Mouse (Mus musculus) spleen, postnatal 4 days (tissue): Measurements from ENCODE around the gene Myo9a.
A peak's percentile ranks its signal among the peaks of the same experiment; 100 is the strongest.
"Not testable (repeated sequence)": the region's sequence is repeated elsewhere in the genome, so short reads cannot be mapped to it uniquely, and the experiment has no call there.

Experiments used
- DNase-seq, 2 experiments: peaks; one replicate each; pipeline ENCODE4 v3.0.0; 2022; ENCODE audit warnings: low spot score in 2 of 2

Myo9a gene

DNA sequence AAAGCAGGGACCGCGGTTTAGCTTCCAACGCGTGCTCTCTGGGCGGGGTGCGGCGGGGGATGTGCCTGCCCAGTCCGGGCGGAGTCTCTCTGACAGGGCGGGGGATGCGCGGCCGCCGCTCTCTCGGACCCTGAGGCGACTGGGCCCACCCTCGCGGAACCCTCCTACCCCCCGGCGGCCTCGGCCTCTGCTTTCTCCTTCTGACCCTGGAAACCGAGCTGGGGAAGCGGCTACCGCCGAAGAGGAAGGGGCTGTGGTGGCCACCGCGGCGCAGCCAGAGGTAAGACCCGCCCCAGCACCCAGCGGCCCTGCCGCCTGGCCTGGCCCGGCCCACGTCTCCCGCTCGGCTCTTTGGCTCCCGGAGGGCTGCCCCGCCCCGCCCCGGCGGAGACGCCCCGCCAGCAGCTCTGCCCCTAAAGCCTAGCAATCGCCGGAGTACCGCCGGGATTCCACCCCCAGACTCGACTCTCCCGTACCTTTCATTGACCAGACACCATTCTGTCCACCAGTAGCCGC, 428 bp downstream of the Myo9a start:
- DNase-seq: peak; percentile 87 to 93

DNA sequence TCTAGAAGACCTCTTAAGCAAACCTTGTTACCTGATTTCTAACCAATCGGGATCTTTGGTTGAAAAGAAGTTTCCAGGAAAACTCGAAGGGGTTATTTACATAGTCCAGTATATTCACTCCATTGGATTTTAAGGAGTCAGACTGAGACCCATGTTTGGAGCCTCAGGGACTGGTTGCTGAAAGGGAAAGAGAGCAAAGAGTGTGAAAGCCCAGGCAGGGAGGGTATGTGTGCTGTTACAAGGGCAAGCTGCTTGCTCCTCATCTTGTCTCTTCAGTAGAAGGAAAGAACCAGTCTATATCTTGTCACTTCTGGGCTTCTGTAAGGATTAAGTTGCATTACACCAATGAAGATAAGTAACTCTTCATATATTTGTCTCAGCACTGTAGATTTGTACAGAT, 1.3 kb downstream of the Myo9a start:
- DNase-seq: no peak

DNA sequence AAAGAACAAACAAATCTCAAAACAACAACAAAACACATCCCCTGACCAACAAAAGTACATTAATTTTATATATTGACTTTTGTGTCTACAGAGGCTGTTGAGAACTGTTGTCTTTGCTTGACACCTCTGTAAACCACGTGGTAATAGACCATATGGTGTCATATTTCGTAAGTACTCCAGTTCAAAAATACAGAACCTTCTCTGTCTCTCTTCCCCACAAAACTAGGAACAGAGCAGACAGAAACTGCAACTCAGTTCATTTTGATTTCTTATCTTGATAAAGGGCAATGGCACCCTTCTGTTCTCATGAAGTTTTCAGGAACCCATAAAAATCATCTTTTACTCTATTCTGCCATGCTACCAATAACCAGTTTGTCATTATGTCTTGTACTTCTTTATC, 4.5 kb downstream of the Myo9a start:
- DNase-seq: no peak

DNA sequence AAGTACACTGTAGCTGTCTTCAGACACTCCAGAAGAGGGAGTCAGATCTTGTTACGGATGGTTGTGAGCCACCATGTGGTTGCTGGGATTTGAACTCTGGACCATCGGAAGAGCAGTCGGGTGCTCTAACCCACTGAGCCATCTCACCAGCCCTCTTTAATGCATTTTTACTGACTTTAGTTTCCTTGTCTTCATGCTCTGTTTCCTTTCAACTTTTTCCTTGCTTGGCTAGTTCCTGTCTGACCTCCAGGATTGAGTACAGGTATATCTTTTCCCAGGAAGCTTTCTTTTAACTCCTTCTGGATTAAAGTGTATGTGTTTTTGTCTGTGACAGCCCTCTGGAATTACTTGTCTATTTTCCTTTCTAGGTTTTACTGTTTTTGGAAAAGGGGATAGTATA, 6.3 kb downstream of the Myo9a start:
- DNase-seq: not testable (repeated sequence)

DNA sequence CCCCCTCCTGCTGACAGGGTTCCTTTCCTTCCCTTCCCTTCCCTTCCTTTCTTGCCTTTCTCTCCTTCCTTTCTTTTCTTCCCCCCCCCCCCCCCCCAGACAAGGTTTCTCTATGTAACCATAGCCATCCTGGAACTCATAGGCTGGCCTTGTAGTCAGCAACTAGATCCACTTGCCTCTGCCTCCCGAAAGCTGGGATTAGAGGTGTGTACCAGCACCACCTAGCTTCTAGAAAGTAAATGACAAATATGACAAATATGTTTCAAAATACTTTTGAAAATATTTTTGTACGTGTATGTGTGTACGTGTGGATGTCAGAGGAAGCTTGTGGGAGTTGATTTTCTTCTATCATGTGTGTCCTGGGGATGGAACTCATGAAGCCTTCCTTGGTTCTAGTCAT, 9.8 kb downstream of the Myo9a start:
- DNase-seq: no peak

DNA sequence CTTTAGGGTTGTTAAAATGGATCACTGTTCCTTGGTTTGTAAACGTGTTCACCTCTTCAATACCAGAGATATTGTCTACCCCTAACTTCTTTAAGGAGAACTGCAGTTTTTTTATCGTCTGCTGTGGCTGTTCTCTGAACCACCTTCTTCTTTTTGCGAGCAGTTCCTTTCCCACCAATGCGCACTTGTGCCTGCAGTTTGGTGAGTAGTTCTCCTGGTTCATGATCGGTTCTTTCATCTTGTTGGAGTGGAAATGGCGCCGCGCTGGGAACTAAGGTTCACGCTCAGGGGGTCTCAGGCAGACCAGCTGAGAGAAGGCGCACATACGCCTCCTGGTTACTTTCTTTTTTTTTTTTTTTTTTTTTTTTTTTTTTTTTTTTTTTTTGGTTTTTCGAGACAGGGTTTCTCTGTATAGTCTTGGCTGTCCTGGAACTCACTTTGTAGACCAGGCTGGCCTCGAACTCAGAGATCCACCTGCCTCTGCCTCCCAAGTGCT, 16.3 kb downstream of the Myo9a start:
- not testable (repeated sequence) for DNase-seq

DNA sequence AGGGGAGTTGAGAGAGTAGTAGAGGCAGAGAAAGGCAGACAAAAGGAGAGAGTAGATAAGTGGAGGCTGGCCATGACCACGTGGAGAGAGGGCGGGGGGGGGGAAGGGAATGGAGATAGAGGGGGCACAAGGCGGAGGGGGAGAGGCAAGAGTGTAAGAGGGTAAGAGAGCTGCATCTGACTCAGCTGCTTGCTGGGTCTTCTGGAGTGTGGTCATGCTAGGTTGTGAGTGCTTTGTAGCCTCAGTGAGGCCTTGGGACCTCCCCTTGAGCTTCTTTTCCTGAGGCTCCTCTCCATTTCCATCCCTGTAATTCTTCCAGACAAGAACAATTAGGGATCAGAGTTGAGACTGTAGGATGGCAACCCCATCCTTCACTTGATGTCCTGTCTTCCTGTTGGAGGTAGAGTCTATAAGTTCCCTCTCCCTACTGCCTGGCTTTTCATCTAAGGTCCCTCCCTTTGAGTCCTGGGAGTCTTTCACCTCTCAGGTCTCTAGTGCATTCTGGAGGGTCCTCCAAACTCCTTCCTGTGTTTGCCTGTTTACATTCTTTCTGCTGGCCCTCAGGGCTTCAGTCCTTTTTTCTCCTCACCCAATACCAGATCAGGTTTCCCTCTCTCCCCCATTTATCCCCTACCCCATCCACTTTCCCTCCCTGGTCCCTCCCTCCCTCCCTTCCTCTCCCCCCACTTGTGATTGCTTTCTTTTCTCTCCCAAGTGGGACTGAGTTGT, 55.5 kb downstream of the Myo9a start:
- not testable (repeated sequence) for DNase-seq

DNA sequence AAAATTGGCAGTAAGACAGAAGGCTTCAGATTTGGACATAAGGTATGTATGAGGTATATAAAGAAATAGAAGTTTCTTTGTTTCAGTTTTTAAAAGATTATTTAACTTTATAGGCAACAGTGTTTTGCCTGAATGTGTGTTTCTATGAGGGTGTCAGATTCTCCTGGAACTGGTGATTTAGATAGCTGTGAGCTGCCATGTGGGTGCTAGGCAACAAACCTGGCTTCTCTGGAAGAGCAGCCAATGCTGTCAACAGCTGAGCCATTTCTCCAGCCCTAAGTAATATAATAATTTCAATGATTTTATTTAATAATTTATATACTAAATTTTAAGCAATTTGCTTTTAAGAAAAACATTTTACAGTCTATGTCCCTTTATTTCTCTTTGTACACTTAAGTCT, 133.9 kb downstream of the Myo9a start:
- no peak for DNase-seq

DNA sequence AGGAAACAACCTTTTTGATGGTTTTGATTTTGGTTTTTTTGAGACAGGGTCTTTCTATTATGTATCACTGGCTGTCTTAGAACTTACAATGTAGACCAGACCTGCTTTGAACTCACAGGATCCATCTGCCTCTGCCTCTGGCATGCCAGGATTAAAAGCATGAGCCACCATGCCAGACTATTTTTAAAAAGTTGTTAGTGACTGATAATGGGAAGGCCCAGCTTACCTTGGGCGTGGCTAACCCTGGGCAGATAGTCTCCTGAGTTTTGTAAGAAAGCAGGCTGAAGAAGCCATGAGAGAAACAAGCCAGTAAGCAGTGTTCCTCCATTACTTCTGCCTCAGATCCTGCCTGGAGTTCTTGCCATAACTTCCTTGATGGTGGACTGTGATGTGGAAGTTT, 152.7 kb downstream of the Myo9a start:
- no peak for DNase-seq

DNA sequence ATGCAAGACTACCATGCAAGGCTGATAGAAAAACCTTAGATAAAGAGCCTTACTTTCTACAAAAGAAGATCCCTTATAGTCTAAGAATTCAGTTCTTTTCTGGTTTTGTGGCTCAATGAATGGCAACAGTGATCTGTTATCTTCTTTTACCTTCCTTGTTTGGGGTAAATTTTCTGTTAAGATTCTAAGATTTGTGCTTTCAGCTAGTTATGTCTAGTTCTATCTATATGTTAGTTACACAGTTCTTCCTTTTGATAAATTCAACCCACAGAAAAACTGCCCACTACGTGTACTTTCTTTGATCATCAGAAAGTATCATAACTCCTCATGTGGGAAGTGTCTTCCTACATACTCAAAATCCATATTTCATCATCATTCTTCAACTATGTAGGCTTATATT, 164.1 kb downstream of the Myo9a start:
- DNase-seq: no peak

DNA sequence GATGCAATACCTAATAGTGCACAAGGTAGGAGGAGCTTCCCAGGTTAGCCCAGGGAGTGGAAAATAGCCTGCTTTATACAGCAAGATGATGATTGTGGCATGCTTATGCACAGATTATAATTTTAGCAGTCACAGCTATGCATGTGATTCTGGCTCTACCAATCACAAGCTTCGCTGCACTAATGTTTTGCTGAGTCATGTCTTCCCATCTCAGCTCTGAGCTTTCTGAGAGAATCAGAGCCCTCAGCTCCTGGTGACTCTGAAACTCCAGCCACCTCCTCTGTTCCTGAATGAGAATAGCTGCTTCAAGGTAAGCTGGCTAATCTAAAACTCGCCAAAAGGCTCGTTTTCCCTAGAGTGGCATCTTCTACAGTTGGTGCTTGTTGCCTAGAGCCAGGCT, 179.6 kb downstream of the Myo9a start:
- no peak for DNase-seq

DNA sequence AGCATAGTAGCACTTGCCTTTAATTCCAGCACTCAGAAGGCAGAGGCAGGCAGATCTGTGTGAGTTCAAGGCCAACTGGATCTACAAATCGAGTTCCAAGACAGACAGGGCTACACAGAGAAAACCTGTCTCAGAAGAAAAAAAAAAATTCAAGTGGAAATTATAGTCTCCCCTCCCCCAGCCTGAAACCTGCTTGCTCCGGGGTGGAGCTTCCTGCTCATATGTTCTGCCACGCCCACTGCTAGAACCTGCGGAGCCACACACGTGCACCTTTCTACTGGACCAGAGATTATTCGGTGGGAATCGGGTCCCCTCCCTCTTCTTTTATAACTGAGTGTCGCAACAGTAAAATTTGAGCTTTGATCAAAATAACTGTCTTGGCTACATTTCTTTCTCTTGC, 185.2 kb downstream of the Myo9a start:
- not testable (repeated sequence) for DNase-seq

DNA sequence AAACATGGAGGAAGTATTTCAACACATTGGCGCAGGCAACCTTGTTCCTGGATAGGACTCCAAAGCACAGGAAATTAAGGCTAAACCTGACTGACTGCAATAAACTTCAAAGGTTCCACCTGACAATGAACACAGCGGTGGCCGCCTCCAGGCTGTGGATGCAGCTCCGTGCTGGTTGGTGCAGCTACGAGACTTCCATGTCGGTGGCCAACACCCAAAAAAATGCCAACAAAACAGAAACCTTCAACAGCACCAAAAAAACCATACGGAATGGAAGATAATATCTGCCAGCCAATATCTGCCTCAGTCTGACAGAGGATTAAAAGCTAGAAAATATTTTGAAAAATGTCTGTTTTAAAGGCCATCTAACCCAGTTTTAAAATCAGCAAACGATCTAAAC, 187.8 kb downstream of the Myo9a start:
- no peak for DNase-seq

DNA sequence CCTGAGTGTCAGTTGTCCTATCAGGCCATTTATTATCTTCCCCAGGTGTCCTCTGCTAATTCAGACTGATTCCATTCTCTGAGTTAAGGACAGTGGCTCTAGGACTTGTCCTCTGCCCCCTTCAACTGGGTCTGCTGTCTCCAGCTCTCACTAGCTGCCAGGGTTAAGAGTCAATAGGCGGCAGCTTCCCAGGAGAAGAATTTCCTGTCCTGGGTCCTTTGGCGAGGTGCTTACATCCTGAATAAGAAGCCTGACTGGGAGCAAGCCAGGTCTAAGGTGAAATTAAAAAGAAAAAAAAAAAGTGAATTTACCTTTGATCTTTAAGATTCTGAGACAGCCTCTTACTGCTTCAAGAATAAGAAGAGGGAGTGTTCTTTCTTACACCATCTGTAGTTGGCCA, 189.0 kb downstream of the Myo9a start:
- no peak for DNase-seq

DNA sequence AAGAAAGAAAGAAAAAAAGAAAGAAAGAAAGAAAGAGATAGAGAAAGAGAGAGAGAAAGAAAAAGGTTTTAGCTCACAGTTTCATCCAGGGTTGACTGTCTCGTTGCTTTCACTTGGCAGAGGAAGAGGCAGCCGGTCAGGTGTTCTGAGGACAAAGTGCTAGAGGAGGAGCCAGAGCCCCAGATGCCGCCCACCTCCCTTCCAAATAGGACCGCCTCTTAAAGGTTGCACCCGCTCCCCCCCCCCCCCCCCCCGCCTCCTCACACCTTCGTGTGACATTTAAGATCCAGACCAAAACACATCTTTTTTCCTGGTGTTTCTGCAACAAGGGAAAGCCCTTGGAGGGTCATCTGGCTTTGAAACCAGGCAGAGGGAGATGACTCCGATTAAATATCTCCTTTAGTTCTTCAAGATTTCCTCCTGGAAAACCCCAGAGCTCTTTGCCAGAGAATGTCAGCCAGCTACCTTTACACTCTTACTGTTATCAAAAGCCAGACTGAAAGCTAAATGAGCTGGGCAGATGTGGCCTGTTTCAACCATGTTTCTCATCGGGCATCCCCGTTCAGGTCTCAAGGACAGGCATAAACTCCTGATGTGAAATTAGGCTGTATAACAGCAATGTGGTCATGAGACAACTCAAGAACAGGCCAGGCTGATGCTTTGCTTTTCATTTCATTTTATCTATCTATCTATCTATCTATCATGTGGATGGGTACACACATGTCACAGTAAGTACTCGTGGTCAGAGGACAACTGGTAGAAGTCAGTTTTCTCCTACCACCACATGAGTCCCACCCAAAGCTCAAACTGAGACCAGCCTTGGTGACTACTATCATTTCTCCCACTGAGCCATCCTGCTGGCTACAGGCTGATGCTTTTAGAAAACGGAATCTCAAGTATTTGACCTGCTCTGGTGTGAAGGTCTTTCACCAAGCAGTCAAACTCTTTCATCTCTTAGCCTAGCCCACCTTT, 190.5 kb downstream of the Myo9a start:
- no peak for DNase-seq

DNA sequence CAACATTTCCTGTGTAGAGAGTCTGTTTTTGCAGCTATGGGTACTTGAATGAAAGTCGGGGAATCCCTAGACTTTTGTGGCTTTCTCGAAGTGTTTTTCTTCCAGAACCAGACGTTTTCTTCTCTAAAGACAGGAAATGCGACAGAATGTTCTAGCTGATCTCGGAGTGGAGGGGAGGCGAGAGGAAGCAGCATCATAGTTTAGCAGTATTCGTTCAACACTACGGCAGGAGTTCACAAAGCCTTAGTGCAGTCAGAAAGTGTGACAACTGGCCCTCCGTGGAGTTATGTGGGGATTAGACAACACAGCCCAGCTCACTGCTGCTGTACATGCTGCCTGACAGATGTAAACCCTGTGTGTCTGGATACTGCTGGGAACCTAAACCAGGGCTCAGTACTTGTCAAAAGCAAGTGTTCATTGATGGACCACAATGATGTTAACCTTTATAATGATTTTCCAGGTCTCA, 191.2 kb downstream of the Myo9a start:
- DNase-seq: peak in 1 of 2 experiments; percentile 50

DNA sequence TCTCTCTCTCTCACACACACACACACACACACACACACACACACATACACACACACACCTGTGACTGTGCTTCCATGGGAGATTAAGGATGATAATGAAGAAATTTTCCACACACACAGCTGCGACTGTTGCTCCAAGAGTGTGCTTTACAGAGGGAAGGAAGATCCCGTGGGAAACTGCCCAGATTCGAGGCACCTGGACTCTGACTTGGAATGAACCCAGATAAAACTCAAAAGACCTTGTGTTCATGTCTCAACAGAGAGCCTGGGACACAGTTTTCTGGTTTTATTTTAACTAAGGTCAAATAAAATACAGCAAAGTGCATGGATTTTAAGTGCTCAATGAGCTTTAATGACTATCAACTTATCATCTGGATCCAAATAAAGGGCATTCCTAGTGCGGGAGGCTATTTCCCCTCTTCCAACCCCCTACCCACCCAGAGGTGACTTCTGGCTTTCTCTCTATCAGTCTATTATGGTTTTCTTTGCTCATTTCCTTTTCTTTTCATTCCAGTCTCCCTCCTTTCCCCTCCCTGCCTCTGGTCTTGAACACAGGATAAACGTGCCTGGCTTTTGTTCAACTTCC, 191.9 kb downstream of the Myo9a start:
- DNase-seq: peak in 1 of 2 experiments; percentile 20

DNA sequence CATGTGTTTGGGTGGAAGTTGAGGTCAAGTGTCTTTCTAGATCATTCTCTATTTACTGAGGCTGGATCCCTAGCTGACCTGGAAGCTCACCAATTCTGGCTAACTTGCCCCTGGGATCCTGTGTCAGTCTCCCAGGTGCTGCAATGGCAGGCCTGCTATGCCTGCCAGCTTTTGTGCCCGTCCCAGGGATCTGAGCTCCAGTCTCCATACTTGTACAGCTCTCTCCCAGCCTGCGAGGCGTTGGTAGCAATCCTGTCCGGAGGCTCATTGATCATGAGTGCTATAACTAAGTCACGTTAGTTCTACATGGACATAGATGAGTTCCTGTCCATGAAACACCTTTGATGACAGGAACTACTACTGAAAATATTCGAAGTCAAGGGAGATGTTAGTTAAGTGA, 193.1 kb downstream of the Myo9a start:
- peak in 1 of 2 experiments; percentile 49 for DNase-seq

DNA sequence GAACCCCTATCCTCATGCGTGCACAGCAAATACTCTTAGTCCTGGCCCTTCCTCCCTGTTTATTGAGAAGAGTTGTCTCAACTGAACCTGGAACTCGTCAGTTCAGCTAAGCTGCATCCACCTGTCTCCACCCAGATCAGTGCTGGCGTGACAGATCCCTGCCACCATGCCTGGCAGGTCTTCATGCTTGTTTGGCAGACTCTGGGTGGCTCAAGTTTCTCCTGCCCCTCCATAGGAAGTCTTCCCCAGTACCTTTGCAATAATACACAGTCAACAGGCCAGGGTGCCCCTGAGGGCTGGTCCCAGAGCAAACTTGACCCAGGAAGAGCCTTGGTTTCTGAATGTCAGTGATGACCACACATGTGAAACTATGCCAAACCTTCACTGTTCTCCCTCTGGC, 194.5 kb downstream of the Myo9a start:
- DNase-seq: no peak

DNA sequence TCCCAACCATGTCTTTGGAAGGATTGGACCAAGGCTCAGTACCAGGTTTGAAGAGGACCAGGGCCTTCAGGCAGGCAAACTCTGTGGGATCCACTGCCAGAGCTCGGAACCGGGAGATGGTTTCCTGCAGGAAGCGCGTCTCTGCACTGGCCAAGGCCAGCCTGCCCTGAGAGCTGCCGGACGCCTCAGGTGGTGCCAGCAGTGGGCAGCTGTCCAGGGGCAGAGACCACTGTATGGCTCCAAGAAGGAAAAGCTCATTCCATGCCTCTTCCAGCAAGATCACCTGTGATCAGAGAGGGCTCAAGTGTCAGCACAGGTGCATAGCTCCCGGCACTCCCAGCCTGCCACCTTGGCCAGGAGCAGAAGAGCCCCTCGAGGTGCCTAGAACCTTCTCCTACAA, 196.6 kb downstream of the Myo9a start:
- no peak for DNase-seq

DNA sequence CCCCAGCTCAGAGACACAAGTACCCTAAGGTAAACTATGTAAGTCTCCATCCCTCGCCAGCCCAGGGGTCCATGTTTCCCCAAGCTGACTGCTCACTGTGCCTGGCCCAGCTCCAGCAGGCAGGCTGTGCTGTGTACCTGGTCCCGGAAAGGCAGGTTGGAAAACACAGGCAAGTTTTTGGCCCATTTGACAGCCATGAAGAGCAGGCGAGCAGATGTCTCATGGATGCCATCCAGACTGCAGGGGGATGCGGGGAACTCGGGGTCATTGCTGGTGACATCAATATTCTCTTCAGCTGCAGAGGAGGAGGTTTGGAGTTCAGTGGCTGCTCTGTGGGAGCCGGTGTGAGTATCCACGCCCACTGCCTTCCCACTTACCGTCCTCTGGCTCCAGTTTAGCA, 197.5 kb downstream of the Myo9a start:
- DNase-seq: no peak

DNA sequence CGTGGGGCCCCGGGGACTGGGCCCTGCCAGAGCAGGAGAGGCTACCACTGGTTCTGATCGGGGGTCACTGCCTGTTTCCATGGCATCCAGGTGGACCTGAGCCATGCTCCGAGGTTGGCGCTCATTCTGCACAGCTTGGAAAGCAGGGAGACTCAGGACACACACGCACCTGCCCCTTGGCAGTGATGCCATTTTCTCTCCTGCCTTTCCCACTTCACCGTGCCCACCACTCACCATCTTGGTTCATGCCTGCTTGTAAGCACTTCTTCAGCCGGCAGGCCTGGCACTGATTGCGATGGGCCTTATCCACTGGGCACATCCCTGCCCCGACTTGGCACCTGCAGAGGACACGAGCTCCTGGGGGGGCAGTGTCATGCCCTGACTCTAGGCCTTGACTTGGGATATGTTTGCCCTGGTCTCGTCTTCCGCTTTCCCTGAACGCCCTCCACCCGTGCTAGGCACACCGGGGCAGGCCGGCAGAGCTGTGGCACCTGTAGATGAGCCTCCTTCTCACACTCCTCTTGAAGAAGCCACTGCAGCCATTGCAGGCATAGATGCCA, 198.1 kb downstream of the Myo9a start:
- DNase-seq: no peak
